Mouse (Mus musculus) cerebellum, adult 2 months (tissue): Measurements from ENCODE around the gene Smyd3. TPM values are rescaled to one million over a fixed set of nuclear protein-coding genes. Genes with fewer than 3 reads are reported as not detected.

Experiments
- DNase-seq, 2 experiments: peaks; one replicate each; pipeline ENCODE4 v3.0.0; 2021
- H3K27ac ChIP-seq: fragments of 200-500 bp; 2 replicates; pipeline ENCODE4 v1.5.1; 2012; ENCODE audit warnings: low read length, control low read depth, inconsistent platforms; ENCODE audit not compliant: insufficient read depth
- H3K27me3 ChIP-seq: fragments of 200-500 bp; 2 replicates; pipeline ENCODE4 v1.6.1; 2012; ENCODE audit warnings: inconsistent platforms, mild to moderate bottlenecking, low read length, moderate library complexity; ENCODE audit not compliant: control insufficient read depth, insufficient read depth
- H3K4me1 ChIP-seq: fragments of 200-500 bp; 2 replicates; pipeline ENCODE4 v1.6.1; 2011; ENCODE audit warnings: low read length; ENCODE audit not compliant: control insufficient read depth, insufficient read depth
- H3K4me3 ChIP-seq: fragments of 200-500 bp; replicated peaks from 2 replicates; pipeline ENCODE3; 2011; ENCODE audit warnings: mild to moderate bottlenecking, low read depth, low read length, control low read depth; ENCODE audit not compliant: insufficient read depth
- CTCF ChIP-seq: fragments of 200-500 bp; IDR thresholded peaks from 2 replicates; pipeline ENCODE4 v1.5.1; 2011; ENCODE audit warnings: low read depth, mild to moderate bottlenecking, control low read depth, low read length, moderate library complexity, borderline replicate concordance; ENCODE audit not compliant: insufficient read depth
- POLR2A ChIP-seq: fragments of 200-500 bp; IDR thresholded peaks from 2 replicates; pipeline ENCODE4 v1.6.1; 2011; ENCODE audit warnings: low read length, control low read depth, borderline replicate concordance; ENCODE audit not compliant: insufficient read depth
- WGBS: fragments of 180-500 bp; shearing (Covaris S2); methylation state at CpG from one replicate; pipeline ENCODE4 v1.1.7; 2018; 5-methylcytosine and 5-hydroxymethylcytosine counted together
- polyA plus RNA-seq: library from polyadenylated mRNA; depleted of rRNA; stranded (reverse); fragments of >200 nt; gene quantifications from 2 replicates; pipeline ENCODE4 v1.2.3, GENCODE M21; 2012

The Smyd3 gene
- polyA plus RNA-seq, 1 experiment: 17.3 TPM

DNA sequence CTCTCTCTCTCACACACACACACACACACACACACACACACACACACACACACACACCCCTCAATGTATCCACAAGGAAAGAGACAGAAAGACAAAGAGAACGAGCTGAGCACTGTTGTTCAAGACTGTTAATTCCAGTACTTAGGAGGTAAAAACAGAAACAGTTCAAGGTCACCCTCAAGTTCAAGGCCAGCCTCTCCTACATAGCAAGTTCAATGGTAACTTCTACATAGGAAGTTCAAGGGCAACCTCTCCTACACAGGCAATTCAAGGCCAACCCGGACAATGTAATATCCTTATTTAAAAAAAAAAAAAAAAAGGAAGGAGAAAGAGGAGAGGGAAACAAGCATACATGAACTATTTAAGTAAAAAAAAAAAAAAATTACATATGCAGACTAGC lies 30.6 kb downstream of the Smyd3 start:
- no peaks in the 10 kb centered on the region for H3K4me1 ChIP-seq
- 89% methylated on average over 2 of the region's 2 CpGs for WGBS
- no peak for TF ChIP-seq POLR2A
- no peak for TF ChIP-seq CTCF

GRCm38 (mm10) chr1:179485784-179486540 lies 31.9 kb downstream of the Smyd3 start:
- H3K27ac ChIP-seq: no peak overlapping the region
- WGBS: 25% methylated on average over 3 of the region's 3 CpGs
- no peak for TF ChIP-seq CTCF
- TF ChIP-seq POLR2A: no peak
- H3K4me1 ChIP-seq: no peaks in the 10 kb centered on the region
- DNase-seq: no peak
- H3K27me3 ChIP-seq: no peaks in the 10 kb centered on the region
- H3K4me3 ChIP-seq: no peak overlapping the region

More for the DNA sequence above, 30.6 kb downstream of the Smyd3 start:
- Histone ChIP-seq H3K4me3 (no peak overlapping the region), H3K27me3 (no peaks in the 10 kb centered on the region), H3K27ac (no peak overlapping the region)
- no peak for DNase-seq

GRCm38 (mm10) chr1:179480862-179481261 lies 37.0 kb downstream of the Smyd3 start:
- 90% methylated on average over 4 of the region's 4 CpGs for WGBS
- Histone ChIP-seq H3K4me1 (no peaks in the 10 kb centered on the region), H3K27ac (no peak overlapping the region), H3K4me3 (no peak overlapping the region), H3K27me3 (no peaks in the 10 kb centered on the region)
- TF ChIP-seq CTCF (no peak), POLR2A (no peak)
- no peak for DNase-seq

DNA sequence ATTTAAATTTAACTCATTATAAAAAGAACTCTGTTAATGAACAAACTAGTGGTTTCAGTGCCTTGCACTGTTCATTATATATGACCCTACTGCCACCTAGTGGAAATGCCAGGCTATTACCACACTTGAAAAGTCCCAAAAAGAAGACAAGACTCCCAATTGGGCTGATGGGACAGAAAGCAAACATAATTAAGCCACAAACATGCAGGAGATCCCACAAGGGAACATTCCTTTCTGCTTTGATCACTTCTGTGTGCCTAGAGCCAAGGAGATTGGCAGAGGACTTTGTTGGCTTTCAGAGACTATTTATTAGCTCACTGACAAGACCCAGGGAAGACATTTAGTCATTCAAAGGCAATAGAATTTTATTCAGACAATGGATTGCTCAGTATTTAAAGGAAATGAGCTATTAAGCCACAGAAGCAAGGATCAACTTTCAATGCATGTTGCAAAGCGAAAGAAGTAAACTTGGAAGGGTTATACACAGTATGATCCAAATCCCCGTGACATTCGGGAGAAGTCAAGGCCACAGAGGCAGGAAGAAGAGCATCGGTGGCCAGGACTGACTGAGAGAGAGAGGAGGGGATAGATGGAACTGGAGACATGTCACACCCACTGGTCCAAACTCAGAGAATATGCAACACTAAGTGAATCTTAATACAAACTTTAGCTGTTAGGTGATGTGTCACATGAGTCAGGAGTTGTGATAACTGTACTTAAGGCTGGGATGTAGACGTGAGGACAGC lies 40.5 kb downstream of the Smyd3 start:
- H3K4me3 ChIP-seq: no peak overlapping the region
- TF ChIP-seq POLR2A: no peak
- TF ChIP-seq CTCF: peak; percentile 33; the same call in 1 of the 2 replicates
- no peaks in the 10 kb centered on the region for H3K27me3 ChIP-seq
- peak; percentile 36 to 48 for DNase-seq
- H3K27ac ChIP-seq: no peak overlapping the region
- 78% methylated on average over 5 of the region's 5 CpGs for WGBS
- H3K4me1 ChIP-seq: peaks cover 3% of the 10 kb centered on the region; the same call in 1 of the 2 replicates

DNA sequence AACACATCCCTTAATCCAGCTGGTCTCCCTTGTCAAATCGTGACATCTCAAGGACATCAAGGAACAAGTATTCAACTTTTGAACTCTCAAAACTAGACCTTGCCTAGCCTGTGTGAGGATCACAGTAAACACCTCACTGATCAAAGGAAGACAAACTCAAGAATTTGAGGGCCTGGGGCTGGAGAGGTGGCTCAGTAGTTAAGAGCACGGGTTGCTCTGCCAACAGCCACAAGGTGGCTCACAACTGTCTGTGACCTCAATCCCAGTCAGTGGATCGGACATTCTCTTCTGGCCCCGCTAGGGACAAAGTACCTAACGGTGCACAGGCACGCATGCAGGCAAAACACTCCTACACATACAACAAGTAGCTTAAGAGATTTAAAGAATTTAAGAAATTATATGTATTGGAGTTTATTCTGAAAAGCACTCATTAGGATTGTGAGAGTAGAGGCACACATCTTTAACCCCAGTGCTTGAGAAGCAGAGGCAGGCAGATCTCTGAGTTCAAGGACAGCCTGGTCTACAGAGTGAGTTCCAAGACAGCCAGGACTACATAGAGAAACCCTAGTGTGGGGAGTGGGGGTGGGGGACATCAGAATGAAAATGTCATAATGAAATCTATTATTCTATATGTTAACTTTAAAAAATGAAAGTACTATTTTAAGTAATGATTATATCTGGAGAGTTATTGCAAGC lies 41.2 kb downstream of the Smyd3 start:
- no peak for TF ChIP-seq POLR2A
- TF ChIP-seq CTCF: no peak
- Histone ChIP-seq H3K4me3 (no peak overlapping the region), H3K27ac (no peak overlapping the region), H3K27me3 (no peaks in the 10 kb centered on the region), H3K4me1 (peaks cover 3% of the 10 kb centered on the region; the same call in 1 of the 2 replicates)
- no peak for DNase-seq
- WGBS: 35% methylated on average over 6 of the region's 6 CpGs

DNA sequence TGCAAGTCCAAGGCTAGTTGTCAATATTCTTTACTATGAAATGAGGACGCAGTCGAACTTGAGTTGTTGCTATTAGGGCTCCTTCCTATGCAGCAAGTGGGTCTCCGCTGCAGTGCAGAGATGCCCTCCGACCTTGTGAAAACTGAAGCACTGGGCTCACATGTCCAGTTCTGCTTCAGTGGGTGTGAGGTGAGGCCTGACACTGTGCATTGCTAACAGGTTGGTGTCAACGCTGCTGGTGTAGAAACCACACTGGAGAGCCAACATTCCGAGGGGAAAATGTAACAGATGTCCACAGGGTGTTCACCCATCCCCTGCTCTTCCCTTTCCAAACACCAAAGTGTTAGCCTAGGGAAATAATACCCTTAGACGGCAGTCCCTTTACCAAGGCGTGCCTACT lies 43.1 kb downstream of the Smyd3 start:
- TF ChIP-seq CTCF (no peak), POLR2A (no peak)
- no peak overlapping the region for H3K4me3 ChIP-seq
- DNase-seq: no peak
- H3K27me3 ChIP-seq: no peaks in the 10 kb centered on the region
- H3K27ac ChIP-seq: no peak overlapping the region
- 68% methylated on average over 8 of the region's 8 CpGs for WGBS
- peaks cover 3% of the 10 kb centered on the region; the same call in 1 of the 2 replicates for H3K4me1 ChIP-seq

DNA sequence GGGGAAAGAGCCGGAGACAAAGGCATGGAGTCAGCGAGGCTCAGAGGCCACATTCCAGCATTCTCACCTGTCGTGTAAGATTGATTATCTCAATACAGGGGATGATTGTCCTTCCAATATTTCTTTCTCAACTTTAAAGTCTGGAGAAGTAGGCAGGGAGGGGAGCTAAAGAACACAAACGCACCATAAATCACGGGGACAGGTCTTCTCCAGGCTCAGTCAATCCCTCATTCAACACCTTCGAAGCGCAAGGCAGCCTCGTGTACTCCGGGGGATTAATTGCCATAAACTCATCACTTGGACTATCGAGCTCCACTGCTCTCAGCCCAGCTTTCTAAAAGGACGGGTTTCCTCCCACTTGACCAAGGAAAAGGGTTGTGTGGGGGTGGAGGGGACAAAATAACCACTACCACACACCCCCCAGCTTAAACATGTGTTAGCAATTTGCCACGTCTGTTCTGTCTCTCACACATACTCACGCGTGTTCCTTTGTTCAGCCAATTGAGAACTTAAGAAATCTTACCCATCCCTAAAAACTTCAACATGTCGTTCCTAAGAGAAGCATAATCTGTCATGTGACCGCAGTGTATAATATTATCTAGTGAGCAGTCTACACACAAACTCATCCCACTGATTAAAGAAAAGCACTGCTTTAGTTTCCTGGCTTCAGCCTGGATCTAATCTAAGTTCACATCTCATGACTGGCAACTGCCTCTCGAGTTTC lies 43.8 kb downstream of the Smyd3 start:
- Histone ChIP-seq H3K4me3 (no peak overlapping the region), H3K27ac (no peak overlapping the region), H3K4me1 (peaks cover 3% of the 10 kb centered on the region; the same call in 1 of the 2 replicates), H3K27me3 (no peaks in the 10 kb centered on the region)
- DNase-seq: no peak
- TF ChIP-seq CTCF (no peak), POLR2A (no peak)
- 94% methylated on average over 17 of the region's 17 CpGs for WGBS
